Mouse (Mus musculus): ENCODE measurements around the gene Atp6v0e2.

The Atp6v0e2 gene

DNA sequence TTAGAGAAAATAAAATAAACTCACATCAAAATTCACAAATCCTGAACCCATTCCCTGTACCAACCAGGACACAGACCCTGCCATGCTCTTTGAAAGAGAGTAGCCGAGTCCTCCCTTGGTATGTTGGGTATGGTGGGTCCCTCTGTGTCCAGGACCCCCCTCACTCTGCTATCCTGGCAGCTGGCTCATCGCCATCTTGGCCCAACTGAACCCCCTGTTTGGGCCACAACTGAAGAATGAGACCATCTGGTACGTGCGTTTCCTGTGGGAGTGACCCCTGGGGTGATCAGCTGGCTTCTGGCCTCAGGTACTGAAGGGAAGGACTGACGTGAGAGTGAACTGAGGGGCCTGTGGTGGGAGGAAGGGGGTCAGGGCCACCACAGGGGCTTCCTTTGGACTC, 2.4 kb downstream of the Atp6v0e2 start:
- DNase-seq (ENCODE audit: low spot score) = no peak

DNA sequence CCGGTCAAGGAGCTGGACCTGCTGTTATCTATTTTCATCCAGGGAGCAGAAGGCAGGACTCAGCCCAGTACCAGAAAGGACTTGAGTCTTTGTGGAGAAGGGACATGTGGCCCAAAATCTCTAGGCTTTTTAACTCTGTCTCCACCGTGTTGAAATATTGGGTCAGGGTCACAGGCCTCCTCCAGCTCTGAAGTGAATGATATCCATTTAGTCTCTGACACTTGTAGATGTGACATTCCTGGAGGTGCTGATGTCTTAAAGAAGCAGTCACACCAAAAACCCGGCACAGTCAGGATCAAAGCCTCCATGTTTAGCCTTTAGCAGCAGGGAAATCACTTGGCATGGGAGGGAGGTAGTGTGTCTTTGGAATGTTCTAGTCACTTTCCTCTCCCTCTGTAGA, 3.3 kb downstream of the Atp6v0e2 start:
- no peak for DNase-seq (ENCODE audit: low spot score)

DNA sequence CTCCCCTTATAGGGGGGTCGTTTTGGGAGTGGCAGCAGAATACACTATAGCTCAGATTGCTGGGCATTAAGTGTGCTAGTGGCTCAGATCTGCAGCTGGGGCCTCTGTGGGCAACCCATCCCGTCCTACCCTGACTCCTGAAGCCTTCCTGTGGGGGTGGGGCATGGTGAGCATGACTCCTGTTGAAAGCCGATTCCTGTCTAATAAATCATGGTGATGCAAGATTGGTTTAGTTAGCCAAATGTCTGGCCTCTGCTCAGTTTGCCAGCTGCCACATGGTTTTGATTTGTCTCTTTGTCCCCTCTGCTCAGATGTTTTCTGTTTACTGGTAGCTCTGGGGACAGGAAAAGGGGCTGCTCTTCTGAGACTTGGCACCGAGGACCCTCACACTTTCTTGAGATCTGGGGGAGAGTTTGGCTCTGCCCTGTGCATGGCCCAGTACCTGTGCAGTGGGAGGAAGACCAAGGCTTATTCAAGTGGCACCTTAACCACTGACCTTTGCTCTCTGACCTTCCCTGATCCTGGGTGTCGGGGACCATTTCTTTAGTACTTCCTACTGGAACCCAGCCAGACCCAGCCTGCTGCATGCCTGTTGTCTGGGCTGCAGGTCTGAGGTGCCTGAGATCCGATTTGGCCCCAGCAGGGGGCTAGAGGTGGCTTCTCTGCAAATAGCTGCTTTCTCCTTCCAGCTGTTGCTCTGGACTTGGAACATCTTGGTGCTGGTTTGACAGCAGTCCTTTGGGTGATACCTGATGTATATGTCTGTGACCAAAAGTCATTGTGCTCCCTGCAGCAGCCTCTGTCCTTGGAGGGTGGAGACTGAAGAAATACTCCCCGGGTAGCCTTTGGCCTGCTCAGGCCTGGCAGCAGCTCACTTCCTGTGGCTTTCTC, 4.4 kb downstream of the Atp6v0e2 start:
- no peak for DNase-seq (ENCODE audit: low spot score)

DNA sequence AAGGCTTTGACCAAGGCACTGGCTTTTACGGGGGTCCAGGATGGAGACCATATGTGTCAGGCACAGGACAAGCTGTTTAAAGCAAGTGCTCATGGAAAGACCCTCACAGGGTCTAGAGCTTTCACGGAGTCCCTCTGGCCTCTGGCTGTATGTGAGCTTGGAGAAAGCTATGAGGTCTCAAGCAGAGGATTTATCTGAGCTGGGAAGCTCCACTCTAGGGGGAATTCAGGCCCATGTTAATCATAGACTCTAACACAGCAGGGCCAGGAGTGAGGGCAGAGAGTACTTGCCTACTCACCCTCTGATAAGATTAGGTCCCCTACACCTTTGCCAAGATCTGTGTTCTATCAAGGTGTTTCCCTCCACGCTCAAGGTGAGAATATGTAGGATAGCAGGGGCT, 5.2 kb downstream of the Atp6v0e2 start:
- DNase-seq (ENCODE audit: low spot score) = no peak

DNA sequence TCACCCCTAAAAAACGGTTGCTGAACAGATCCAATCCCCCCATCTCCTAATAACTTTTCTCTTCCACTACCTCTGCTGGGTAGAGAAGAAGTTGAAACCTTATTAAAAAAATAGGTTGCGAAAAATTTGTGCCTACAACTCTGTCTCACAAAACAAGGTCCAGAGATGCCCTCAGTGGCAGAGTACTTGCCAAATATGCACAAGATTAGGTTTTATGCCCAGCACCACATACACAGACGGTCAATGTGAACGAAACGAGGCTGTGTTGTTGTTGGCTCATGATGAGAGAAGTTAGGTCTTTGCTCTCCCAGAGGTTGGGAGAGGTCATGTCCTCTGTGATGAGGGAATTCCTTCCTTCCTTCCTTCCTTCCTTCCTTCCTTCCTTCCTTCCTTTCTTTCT, 7.8 kb downstream of the Atp6v0e2 start:
- no peak for DNase-seq (ENCODE audit: low spot score)

DNA sequence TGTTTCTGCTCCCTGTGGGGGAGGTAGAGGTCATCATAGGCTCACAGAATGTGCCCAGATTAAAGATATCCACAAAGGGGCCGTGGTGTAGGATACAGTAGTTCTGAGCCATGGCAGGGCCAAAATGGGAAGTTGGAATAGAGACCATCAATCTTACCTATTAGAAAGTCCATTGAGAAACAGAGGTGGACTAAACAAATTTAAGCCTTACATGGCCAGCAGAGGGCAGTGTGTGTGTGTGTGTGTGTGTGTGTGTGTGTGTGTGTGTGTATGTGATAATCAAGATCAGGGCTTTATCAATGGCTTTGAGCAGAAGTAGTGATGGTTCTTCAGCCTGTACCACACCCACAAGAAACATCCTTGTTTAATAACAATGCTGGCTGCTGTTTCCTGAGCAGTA, 8.9 kb downstream of the Atp6v0e2 start:
- DNase-seq (ENCODE audit: low spot score) = no peak

DNA sequence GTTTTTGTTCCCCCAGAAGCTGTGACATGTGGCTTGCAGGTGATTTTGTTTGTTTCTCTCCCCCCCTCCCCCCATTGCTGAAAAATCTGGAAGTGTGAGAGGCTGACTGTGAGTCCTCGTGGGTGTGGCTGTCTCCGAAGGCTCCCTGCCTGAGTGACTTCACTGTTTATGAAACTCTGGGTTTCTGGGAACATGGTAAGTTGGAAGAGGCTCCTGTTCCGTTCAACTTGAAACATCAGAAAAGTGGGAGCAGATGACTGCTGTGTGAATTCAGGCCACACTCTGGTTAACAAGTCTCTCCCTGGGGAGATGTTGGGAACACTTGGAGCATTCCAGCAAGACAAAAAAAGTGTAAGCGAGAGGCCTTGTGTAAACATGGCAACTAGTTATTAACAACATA, 9.4 kb downstream of the Atp6v0e2 start:
- no peak for DNase-seq (ENCODE audit: low spot score)

DNA sequence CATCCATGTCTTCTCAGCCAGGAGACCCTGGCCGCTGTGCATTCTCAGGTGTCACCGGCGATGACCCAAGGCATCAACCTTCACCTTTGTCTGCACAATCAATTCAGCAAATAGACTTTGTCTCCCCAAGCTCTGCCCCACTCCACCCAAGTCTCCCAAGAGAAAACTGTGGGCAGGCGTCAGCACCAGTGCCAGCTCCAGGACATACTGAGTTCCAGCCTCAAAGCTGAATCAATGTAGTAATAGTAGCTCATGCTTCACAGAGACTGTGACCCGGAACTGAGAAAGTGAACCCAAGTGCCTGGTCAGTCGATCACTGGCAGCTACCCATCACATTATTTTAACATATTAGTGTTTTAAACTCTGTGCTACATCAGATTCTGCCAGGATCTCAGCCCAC, 10.9 kb downstream of the Atp6v0e2 start:
- no peak for DNase-seq (ENCODE audit: low spot score)

DNA sequence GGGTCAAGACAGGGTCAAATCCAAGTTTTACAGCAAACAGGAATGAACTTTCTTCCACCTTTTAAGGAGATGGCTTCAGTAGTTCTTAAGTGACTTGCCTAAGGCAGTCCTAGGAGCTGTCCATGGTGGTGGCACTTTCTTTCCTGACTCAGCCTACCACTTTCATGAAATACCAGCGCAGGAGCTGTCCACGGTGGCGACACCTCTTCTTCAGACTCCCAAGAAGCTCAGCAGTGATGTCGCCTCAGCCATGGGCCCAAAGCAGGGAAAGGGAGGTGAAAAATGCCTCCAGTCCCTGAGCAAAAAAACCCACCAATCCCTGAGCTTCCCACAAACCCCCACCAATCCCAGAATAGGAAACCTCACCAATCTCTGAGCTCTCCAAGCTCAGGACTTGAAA, 15.5 kb downstream of the Atp6v0e2 start:
- DNase-seq (ENCODE audit: low spot score) = no peak

DNA sequence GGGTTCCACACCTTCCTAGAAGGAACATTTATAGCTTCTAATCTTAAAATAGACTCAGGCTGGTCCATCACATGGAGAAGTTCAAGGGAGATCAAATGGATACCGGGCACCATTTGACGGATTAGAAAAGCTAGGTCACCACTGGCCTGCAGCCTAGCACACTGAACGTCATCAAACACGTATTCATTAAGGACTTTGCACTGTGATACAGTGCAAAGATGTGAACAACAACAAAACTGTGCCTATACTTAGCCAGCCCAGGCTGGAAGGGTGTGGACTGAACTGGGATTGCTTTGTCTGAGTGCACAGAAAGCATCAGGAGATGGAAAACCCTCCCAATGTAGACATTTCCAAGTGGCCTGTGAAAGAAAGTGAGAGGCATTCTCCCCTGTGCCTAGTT, 16.4 kb downstream of the Atp6v0e2 start:
- no peak for DNase-seq (ENCODE audit: low spot score)

DNA sequence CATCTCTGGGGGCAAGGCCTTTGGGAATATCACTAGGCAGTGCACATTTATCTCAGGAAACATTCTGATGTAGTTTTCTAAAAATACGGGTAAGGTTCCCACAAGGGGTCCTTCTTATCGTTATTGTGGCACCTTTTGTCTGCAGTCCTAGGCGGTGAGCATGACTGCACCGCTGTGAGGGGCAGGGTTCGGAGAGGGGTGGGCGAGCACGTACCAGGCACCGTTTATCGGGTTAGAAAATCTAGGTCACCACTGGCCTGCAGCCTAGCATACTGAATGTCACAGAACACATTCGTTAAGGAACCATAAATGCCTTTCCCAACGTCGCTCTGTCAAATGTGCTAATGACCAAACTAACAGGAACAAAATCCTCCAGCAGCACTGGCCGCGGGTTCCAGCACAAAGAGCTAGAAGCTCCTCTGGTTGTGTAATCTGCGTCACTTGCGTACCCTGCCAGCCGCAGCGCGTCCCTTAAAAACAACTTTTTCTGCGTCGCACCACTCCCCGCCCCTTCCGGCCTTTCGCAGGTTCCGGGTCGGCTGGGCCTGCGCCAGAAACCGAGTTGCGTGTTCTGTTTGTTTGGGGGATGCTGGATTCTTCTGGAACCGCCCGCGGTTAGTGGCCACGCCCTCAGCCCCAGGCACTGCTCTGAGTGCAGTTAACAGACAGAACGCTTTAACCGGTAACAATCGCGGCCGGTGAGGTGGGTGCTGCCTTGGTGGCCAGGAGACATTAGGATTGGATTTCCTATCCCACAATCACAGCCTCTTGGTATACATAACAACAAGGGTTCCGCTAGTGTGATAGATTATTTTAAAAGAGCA, 17.1 kb downstream of the Atp6v0e2 start, which contains the start of gene Lrrc61:
Gene Lrrc61, plus strand, starts transcription at position 517 of the 824 bp plus-strand sequence.
- peak; percentile 93 for DNase-seq (ENCODE audit: low spot score)

DNA sequence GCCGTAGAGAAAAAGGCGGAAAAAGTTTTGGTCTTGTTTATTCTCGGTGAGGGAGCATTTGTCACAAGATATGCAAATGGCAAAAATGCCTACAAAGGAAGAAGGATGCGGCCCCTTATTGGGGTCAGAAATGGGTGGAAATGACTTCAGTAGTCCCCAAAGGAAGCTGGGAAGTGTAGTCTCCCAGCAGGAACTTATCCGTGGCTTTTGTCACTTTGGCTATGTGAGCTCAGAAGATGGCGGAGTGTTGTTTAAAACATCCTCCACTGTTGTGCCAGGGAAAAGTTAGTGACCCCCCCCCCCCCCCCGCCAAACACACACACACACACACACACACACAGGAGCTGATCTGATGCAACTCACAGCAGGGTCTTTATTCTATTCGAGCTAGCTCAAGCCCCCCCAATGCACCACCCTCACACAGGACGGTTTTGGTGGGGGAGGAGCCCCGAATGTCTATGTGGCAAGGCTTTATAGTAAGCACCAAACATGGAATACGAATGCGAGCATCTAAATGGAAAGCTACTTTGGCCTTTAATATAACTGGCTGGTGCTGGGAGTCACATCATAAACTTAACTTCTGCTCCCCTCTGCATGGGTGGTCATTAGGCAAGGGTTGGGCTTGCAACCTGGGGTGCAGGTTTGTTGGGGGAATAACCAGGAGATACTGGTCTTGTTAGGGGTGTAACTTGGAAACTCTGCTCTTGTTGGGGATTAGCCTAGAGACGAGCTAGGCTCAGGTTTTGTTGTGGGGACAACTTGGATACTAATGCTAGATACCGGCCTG, 17.9 kb downstream of the Atp6v0e2 start:
- DNase-seq (ENCODE audit: low spot score) = no peak

DNA sequence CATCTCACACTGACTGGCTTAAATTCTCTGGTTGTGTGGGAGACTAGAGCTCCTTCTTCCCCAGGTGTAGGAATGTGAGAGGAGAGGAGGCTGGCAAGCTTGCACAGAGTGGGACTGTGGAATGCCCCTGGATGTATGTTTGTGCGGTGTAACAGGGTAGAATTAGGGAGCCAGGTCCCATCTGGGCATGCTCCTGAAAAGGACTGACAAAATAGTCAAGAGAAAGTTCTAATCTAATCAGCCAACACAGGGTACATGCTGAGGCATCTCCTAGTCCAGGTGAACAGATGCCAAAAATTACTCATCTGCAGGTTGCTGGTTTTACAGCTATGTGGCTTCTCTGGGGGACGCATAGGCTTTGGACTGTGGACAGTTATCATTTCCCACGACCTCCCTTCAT, 18.5 kb downstream of the Atp6v0e2 start:
- DNase-seq (ENCODE audit: low spot score) = no peak

DNA sequence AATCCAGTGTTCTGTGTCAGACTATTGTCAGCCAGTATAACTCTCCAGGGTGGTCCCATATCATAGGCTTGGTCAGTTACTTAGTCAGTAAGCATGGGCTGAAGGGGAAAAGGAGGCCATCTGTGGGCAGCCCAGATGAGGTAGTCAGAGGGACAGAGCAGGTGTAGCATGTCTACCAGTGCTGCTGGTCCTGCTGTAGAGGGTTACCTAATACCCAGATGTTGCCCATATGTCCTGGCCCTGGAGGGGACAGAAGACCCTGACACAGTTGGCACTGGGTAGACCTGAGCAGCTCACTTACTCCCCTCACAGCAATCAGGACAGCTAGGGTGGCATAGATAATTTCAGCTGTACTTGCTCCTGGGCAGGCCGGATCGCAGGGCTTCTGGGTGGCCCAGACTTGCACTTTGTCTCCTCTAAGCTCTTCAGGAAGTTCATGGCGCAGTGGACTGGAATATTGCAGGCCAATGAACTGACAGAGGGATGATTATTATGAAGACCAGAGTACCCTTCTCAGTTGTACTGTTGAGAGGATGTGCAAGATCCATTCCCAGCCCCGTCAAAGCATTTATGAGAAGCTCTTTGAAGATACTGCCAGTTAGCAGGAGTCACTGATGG, 28.4 kb downstream of the Atp6v0e2 start:
- DNase-seq (ENCODE audit: low spot score) = no peak

DNA sequence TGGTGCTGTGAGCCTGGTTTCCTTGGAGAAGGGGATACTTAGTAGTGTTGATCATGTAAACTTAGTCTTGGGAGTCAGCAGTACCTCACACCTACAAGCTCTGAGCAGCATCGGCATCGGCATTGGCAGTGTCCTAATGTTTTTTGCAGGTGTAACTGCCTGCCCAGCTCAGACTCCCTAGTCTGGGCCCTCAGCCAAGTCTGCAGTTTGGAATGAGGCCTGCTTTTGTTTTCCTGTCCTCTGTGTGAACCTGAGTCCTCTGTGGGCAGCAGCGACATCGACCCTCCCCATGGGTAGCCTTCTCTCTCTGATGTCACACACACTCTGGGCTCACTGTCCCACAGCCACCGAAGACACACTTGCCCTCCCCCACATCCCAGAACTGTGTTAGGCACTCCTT, 28.9 kb downstream of the Atp6v0e2 start:
- no peak for DNase-seq (ENCODE audit: low spot score)

DNA sequence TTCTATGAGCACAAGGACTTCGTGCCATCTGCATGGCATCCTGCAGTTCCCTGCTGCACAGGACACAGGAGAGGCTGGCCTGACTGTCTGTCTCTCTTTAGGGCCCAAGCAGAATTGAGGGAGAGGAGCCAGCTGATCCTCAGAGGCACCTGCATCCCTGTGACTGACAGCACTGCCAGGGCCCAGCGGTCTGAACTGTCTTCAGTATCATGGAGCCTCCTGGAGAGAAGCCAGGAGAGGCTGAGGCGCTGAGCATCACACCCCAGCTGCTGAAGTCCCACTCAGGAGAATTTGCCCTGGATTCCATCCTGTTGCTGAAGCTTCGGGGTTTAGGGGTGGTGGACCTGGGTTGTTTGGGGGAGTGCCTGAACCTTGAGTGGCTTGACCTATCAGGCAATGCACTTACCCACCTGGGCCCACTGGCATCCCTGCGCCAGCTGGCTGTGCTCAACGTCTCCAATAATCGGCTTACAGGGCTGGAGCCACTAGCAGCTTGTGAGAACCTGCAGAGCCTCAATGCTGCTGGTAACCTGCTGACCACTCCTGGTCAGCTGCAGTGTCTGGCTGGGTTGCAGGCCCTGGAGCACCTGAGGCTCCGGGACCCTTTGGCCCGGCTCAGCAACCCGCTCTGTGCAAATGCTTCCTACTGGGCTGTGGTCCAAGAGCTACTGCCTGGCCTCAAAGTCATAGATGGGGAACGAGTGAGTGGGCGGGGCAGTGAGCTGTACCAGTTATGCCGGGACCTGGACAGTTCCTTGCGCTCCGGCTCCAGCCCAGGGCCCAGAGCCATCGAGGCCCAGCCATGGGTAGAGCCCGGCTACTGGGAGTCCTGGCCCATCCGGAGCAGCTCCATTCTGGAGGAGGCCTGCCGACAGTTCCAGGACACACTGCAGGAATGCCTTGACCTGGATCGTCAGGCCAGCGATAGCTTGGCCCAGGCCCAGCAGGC, 30.9 kb downstream of the Atp6v0e2 start:
- no peak for DNase-seq (ENCODE audit: low spot score)

DNA sequence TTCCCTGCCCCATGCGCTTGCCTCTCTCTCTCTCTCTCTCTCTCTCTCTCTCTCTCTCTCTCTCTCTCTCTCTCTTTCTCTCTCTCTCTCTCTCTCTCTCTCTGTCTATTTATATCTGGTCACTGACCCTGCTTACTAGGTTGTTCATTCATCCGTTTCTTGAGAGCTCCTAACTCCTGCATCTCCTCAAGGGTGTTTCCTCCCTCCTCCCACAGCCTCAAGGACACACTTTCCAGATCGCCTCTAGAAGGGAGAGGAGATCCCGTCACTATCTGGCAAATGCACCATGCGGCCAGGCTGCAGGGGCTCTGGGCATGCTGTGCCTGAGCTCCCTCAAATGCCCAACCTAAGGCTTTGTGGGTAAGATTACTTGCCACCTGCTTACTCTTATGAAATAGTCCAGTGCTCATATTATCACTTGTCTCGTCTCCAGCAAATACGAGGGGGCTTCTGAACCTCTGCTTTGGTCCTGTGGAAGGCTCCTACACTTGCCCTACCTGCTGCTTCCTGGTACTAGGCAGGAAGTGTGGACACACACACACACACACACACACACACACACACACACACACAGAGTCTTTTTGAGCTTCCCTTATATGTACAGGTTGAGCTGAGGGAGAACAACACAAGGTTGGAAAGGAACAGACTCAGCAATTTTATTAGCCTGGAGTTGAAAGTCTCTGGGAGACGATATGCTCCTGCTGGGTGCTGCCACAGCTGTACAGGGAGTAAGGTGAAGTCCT, 31.8 kb downstream of the Atp6v0e2 start:
- no peak for DNase-seq (ENCODE audit: low spot score)

DNA sequence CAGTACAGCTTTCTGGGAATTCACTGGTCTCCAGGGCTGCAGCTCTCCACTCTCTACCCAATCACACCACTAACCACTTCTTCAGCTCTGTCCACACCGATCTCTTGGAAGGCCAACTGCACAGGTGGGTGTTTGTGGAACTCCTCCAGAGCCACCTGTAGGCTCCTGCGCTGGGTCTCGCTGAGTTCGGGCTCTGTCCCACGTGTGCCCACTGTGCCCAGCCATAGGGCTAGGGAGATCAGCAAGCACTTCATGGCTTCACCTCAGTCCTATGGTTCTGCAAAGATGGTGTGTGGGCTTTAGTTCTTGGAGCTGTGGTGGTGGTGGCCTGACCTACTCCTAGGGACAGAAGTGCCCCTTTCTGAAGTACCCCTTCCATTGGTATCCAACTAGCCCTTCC, 34.6 kb downstream of the Atp6v0e2 start:
- DNase-seq (ENCODE audit: low spot score) = no peak

DNA sequence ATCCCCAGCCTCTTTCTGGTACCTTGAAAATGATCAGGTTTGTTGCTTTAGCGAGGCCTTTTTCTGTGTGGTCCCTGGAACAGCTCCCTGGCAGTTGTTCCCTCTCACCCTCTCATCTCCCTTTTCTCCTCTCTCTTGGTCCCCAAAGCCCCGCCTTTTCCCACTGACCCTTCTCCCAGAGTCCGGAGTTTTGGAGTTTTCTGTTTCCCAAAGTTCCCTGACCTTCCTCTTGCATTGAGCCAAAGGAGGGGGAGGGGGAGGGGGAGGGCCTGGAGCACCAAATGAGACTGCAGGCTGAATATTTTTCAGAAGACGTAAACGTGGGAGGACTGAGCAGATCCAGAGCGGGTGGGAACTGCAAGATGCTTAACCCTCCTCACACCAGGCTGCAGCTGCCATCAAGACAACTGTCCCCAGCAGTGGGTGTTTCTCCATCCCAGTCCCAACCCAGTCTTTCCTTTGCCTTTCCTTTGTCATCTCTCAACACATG, 35.2 kb downstream of the Atp6v0e2 start, which contains the start of gene Rarres2:
Gene Rarres2, minus strand, starts transcription at position 218 of the 490 bp plus-strand sequence.
- DNase-seq (ENCODE audit: low spot score) = no peak

DNA sequence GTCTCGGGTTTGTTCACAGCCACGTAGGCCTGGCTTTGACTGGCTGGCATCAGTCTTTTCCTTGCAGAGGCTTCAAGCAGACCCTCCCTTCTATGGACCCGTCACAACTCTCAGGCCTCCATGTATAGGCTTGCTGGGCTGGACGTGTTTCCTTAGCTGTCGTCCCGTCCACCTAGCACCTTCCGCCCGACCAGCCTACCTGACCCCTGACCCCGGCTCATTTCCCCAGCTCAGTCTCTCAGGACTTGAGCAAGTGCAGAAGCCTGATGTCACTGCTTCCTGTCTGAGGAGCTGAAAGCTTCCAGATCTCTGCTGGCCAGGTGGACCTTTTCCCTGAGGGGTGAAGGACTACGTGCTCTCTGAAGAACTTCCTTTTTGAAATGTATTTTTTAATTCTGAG, 35.9 kb downstream of the Atp6v0e2 start:
- DNase-seq (ENCODE audit: low spot score) = no peak

Data from urinary bladder, postnatal 10 days (tissue).